Mouse (Mus musculus): Measurements from ENCODE around the gene 1700024P04Rik. TPM values are rescaled to one million over a fixed set of nuclear protein-coding genes. Genes with fewer than 3 reads are reported as not detected.

Gene 1700024P04Rik
- polyA plus RNA-seq, 2 experiments = not detected

DNA sequence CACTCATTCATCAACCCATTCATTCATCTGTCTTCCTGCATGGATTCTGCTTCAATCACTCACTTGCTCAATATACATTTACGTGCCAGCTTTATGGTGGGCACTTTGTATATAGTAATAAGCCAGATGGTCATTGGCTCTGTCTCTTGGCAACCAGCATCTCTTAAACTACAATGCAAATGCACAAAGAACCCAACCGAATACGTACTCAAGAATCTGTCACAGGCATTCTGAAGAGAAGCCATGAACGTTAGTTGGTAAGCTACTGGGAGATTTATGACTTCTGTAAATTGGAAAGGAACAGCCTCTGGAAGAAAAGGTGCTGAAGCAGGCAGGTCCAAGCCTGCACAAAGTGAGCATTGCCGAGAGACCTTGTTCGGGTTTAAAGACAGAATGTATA lies 36.8 kb upstream of the 1700024P04Rik start:
- TF ChIP-seq EP300 (IDR thresholded peaks at IDR 0.05; ENCODE audit: low read depth) (no peak), CTCF (IDR thresholded peaks at IDR 0.05; ENCODE audit: low read depth) (no peak)
- H3K9ac ChIP-seq (replicated peaks) = no peak overlapping the region
- DNase-seq (ENCODE audit: low read depth in 3 of 3, low spot score in 3 of 3) (no peak), ATAC-seq (ENCODE audit: insufficient read depth) (no peak)
- no peaks in the 10 kb centered on the region for H3K9me3 ChIP-seq (ENCODE audit: control insufficient read depth, low read length)
- H3K36me3 ChIP-seq (replicated peaks; ENCODE audit: control insufficient read depth, insufficient read depth, low read depth) = no peaks in the 10 kb centered on the region
- peaks cover 43 to 44% of the 10 kb centered on the region in 2 experiments for H3K4me1 ChIP-seq (replicated peaks; ENCODE audit: control insufficient read depth in 2 of 2, insufficient read depth in 2 of 2, low read length in 1 of 2)
- H3K4me2 ChIP-seq (ENCODE audit: low read depth) = no peak overlapping the region
- H3K4me3 ChIP-seq (ENCODE audit: insufficient read depth in 1 of 2, low read depth in 2 of 2, low read length in 2 of 2) = no peak overlapping the region
- H3K27me3 ChIP-seq (ENCODE audit: control insufficient read depth, insufficient read depth, low read length) = no peaks in the 10 kb centered on the region; the same call in 1 of the 2 replicates
- H3K27ac ChIP-seq = peak overlapping the region; percentile 96
- 81% methylated on average over 6 of the region's 6 CpGs for WGBS (ENCODE audit: insufficient replicate concordance)

GRCm38 (mm10) chr13:99019831-99020669 lies 35.7 kb upstream of the 1700024P04Rik start:
- Histone ChIP-seq H3K4me2 (ENCODE audit: low read depth) (peak overlapping the region; percentile 62), H3K4me1 (replicated peaks; ENCODE audit: control insufficient read depth in 2 of 2, insufficient read depth in 2 of 2, low read length in 1 of 2) (peaks cover 43 to 44% of the 10 kb centered on the region in 2 experiments)

DNA sequence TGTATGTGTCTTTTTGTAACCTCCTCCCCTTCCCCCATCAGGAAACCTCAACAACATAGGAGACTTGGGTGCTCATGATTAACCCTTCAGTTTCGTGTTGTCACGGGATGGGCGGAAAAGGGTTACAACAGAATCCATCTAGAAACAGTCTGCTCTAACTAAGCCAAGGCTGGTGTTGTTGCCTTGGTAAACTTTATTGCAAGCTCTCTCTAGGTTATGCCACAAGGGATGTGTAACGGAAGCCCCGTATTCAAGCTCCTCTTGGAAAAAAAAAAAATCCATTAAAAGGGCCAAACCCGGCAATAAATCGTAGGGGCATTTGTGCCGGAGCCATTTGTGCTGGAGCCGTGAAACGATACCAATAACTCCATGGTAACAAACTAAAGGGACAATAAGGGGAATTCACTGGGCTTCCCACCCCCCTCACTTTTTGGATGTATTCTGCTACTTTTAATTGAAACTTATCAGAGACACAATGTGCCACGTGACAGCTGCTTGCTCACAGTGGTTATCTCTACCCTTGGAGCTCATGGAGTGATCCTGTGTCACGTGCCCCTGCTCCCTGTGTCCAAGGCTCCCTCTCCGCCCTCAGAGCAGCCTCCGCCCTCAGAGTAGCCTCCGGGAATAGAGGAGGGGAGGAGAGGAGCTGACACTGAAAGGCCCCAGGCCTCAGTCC lies 34.3 kb upstream of the 1700024P04Rik start:
- Histone ChIP-seq H3K9me3 (ENCODE audit: control insufficient read depth, low read length) (no peaks in the 10 kb centered on the region), H3K27ac (peak overlapping the region; percentile 96), H3K4me2 (ENCODE audit: low read depth) (peak overlapping the region; percentile 62), H3K27me3 (ENCODE audit: control insufficient read depth, insufficient read depth, low read length) (no peaks in the 10 kb centered on the region; the same call in 1 of the 2 replicates), H3K36me3 (replicated peaks; ENCODE audit: control insufficient read depth, insufficient read depth, low read depth) (no peaks in the 10 kb centered on the region), H3K9ac (replicated peaks) (peak overlapping the region; percentile 70), H3K4me1 (replicated peaks; ENCODE audit: control insufficient read depth in 2 of 2, insufficient read depth in 2 of 2, low read length in 1 of 2) (peaks cover 43 to 44% of the 10 kb centered on the region in 2 experiments), H3K4me3 (ENCODE audit: insufficient read depth in 1 of 2, low read depth in 2 of 2, low read length in 2 of 2) (peak overlapping the region in 1 of 2 experiments; percentile 21; a peak in 2 of 4 replicates)
- DNase-seq (ENCODE audit: low read depth in 3 of 3, low spot score in 3 of 3) = peak; percentile 72 to 82 (median 81)
- 63% methylated on average over 15 of the region's 15 CpGs for WGBS (ENCODE audit: insufficient replicate concordance)
- TF ChIP-seq CTCF (IDR thresholded peaks at IDR 0.05; ENCODE audit: low read depth) (no peak), EP300 (IDR thresholded peaks at IDR 0.05; ENCODE audit: low read depth) (no peak; the same call in 1 of the 2 replicates)
- ATAC-seq (ENCODE audit: insufficient read depth) = peak; percentile 87

More at GRCm38 (mm10) chr13:99019831-99020669, 35.7 kb upstream of the 1700024P04Rik start:
- peak; percentile 81 to 85 (median 84) for DNase-seq (ENCODE audit: low read depth in 3 of 3, low spot score in 3 of 3)
- Histone ChIP-seq H3K27ac (peak overlapping the region; percentile 96), H3K36me3 (replicated peaks; ENCODE audit: control insufficient read depth, insufficient read depth, low read depth) (no peaks in the 10 kb centered on the region), H3K27me3 (ENCODE audit: control insufficient read depth, insufficient read depth, low read length) (no peaks in the 10 kb centered on the region; the same call in 1 of the 2 replicates), H3K9me3 (ENCODE audit: control insufficient read depth, low read length) (no peaks in the 10 kb centered on the region), H3K9ac (replicated peaks) (peak overlapping the region; percentile 61), H3K4me3 (ENCODE audit: insufficient read depth in 1 of 2, low read depth in 2 of 2, low read length in 2 of 2) (0 out of 4 replicates have a peak overlapping the region, but pooled peaks of 1 of the 2 experiments have one; percentile 0)
- 32% methylated on average over 11 of the region's 11 CpGs for WGBS (ENCODE audit: insufficient replicate concordance)
- no peak for TF ChIP-seq CTCF (IDR thresholded peaks at IDR 0.05; ENCODE audit: low read depth)
- peak; percentile 97 for TF ChIP-seq EP300 (IDR thresholded peaks at IDR 0.05; ENCODE audit: low read depth)
- peak; percentile 87 for ATAC-seq (ENCODE audit: insufficient read depth)

- Histone ChIP-seq H3K27ac (no peak overlapping the region), H3K4me2 (ENCODE audit: low read depth) (no peak overlapping the region), H3K27me3 (ENCODE audit: control insufficient read depth, insufficient read depth, low read length) (no peaks in the 10 kb centered on the region), H3K9me3 (ENCODE audit: control insufficient read depth, low read length) (no peaks in the 10 kb centered on the region), H3K9ac (replicated peaks) (no peak overlapping the region), H3K4me3 (ENCODE audit: insufficient read depth in 1 of 2, low read depth in 2 of 2, low read length in 2 of 2) (no peak overlapping the region), H3K36me3 (replicated peaks; ENCODE audit: control insufficient read depth, insufficient read depth, low read depth) (no peaks in the 10 kb centered on the region), H3K4me1 (replicated peaks; ENCODE audit: control insufficient read depth in 2 of 2, insufficient read depth in 2 of 2, low read length in 1 of 2) (peaks cover 40 to 44% of the 10 kb centered on the region in 2 experiments)
- no peak for DNase-seq (ENCODE audit: low read depth in 3 of 3, low spot score in 3 of 3)
- no peak for TF ChIP-seq EP300 (IDR thresholded peaks at IDR 0.05; ENCODE audit: low read depth)
- TF ChIP-seq CTCF (IDR thresholded peaks at IDR 0.05; ENCODE audit: low read depth) = no peak
- ATAC-seq (ENCODE audit: insufficient read depth) = no peak
- WGBS (ENCODE audit: insufficient replicate concordance) = 52% methylated on average over 4 of the region's 4 CpGs
Measured at GRCm38 (mm10) chr13:99016696-99017095, 32.3 kb upstream of the 1700024P04Rik start.

- no peak for TF ChIP-seq EP300 (IDR thresholded peaks at IDR 0.05; ENCODE audit: low read depth)
- no peak for TF ChIP-seq CTCF (IDR thresholded peaks at IDR 0.05; ENCODE audit: low read depth)
- no peak for ATAC-seq (ENCODE audit: insufficient read depth)
- WGBS (ENCODE audit: insufficient replicate concordance) = 71% methylated on average over 5 of the region's 5 CpGs
Measured at GRCm38 (mm10) chr13:99012891-99013290, 28.5 kb upstream of the 1700024P04Rik start.

More at GRCm38 (mm10) chr13:99012891-99013290, 28.5 kb upstream of the 1700024P04Rik start:
- Histone ChIP-seq H3K4me3 (ENCODE audit: insufficient read depth in 1 of 2, low read depth in 2 of 2, low read length in 2 of 2) (no peak overlapping the region), H3K9ac (replicated peaks) (no peak overlapping the region), H3K36me3 (replicated peaks; ENCODE audit: control insufficient read depth, insufficient read depth, low read depth) (no peaks in the 10 kb centered on the region), H3K4me2 (ENCODE audit: low read depth) (no peak overlapping the region), H3K27ac (no peak overlapping the region), H3K4me1 (replicated peaks; ENCODE audit: control insufficient read depth in 2 of 2, insufficient read depth in 2 of 2, low read length in 1 of 2) (peaks cover 10 to 13% of the 10 kb centered on the region in 2 experiments), H3K27me3 (ENCODE audit: control insufficient read depth, insufficient read depth, low read length) (no peaks in the 10 kb centered on the region), H3K9me3 (ENCODE audit: control insufficient read depth, low read length) (no peaks in the 10 kb centered on the region)
- no peak for DNase-seq (ENCODE audit: low read depth in 3 of 3, low spot score in 3 of 3)
